Mouse (Mus musculus): ENCODE measurements at regions not wholly inside any gene's neighbourhood (a gene's known extent, or its start where the extent isn't known, plus 50 kb on each side); places are given as distances from the start of the nearest gene placed in this dataset.

- Histone ChIP-seq H3K9me3 (ENCODE audit: control insufficient read depth, insufficient read depth, low read depth, low read length) (no peaks in the 10 kb centered on the region), H3K36me3 (ENCODE audit: control insufficient read depth, insufficient read depth, low read length, poor library complexity, severe bottlenecking) (no peaks in the 10 kb centered on the region), H3K27ac (ENCODE audit: insufficient read depth, low read depth, low read length, poor library complexity, severe bottlenecking) (no peak overlapping the region), H3K4me1 (ENCODE audit: control insufficient read depth in 2 of 2, insufficient read depth in 2 of 2, low read length in 2 of 2, poor library complexity in 1 of 2) (no peaks in the 10 kb centered on the region), H3K9ac (ENCODE audit: insufficient read depth, low read depth, low read length, poor library complexity, severe bottlenecking) (no peak overlapping the region), H3K4me3 (ENCODE audit: insufficient read depth in 1 of 2, low read depth in 1 of 2, low read length in 2 of 2, poor library complexity in 1 of 2, severe bottlenecking in 1 of 2) (no peak overlapping the region)
- TF ChIP-seq MAFK (IDR thresholded peaks at IDR 0.05; ENCODE audit: insufficient read depth, low read depth, low read length) (no peak), ZC3H11A (IDR thresholded peaks at IDR 0.05; ENCODE audit: borderline replicate concordance, low read depth, low read length) (no peak), ZNF384 (IDR thresholded peaks at IDR 0.05; ENCODE audit: low read depth, low read length) (no peak), CHD2 (IDR thresholded peaks at IDR 0.05; ENCODE audit: low read depth, low read length) (no peak), HCFC1 (IDR thresholded peaks at IDR 0.05; ENCODE audit: borderline replicate concordance, insufficient read depth, low read length) (no peak)
- in situ Hi-C loops (cut with MboI; ENCODE audit: low sequenced_read_pairs in 2 of 2, unreplicated experiment in 2 of 2) = no loop called here
- DNase-seq (ENCODE audit: low read depth, low spot score) = no peak
Measured at GRCm38 (mm10) chr12:77994176-77994575, 199.9 kb upstream of the Gm6657 start.

GRCm38 (mm10) chr12:77997916-77998315, 196.1 kb upstream of the Gm6657 start:
- H3K4me1 ChIP-seq (ENCODE audit: control insufficient read depth in 2 of 2, insufficient read depth in 2 of 2, low read length in 2 of 2, poor library complexity in 1 of 2) = no peaks in the 10 kb centered on the region
- in situ Hi-C loops (cut with MboI; ENCODE audit: low sequenced_read_pairs in 2 of 2, unreplicated experiment in 2 of 2) = no loop called here

GRCm38 (mm10) chr12:78000401-78000800, 193.6 kb upstream of the Gm6657 start:
- H3K9ac ChIP-seq (ENCODE audit: insufficient read depth, low read depth, low read length, poor library complexity, severe bottlenecking) = no peak overlapping the region
- H3K9me3 ChIP-seq (ENCODE audit: control insufficient read depth, insufficient read depth, low read depth, low read length) = no peaks in the 10 kb centered on the region
- H3K27ac ChIP-seq (ENCODE audit: insufficient read depth, low read depth, low read length, poor library complexity, severe bottlenecking) = no peak overlapping the region
- DNase-seq (ENCODE audit: low read depth, low spot score) = no peak
- H3K4me3 ChIP-seq (ENCODE audit: insufficient read depth in 1 of 2, low read depth in 1 of 2, low read length in 2 of 2, poor library complexity in 1 of 2, severe bottlenecking in 1 of 2) = no peak overlapping the region
- in situ Hi-C loops (cut with MboI; ENCODE audit: low sequenced_read_pairs in 2 of 2, unreplicated experiment in 2 of 2) = no loop called here
- no peaks in the 10 kb centered on the region for H3K4me1 ChIP-seq (ENCODE audit: control insufficient read depth in 2 of 2, insufficient read depth in 2 of 2, low read length in 2 of 2, poor library complexity in 1 of 2)
- TF ChIP-seq MAFK (IDR thresholded peaks at IDR 0.05; ENCODE audit: insufficient read depth, low read depth, low read length) (no peak), CHD2 (IDR thresholded peaks at IDR 0.05; ENCODE audit: low read depth, low read length) (no peak), ZNF384 (IDR thresholded peaks at IDR 0.05; ENCODE audit: low read depth, low read length) (no peak), ZC3H11A (IDR thresholded peaks at IDR 0.05; ENCODE audit: borderline replicate concordance, low read depth, low read length) (no peak), HCFC1 (IDR thresholded peaks at IDR 0.05; ENCODE audit: borderline replicate concordance, insufficient read depth, low read length) (no peak)
- no peaks in the 10 kb centered on the region for H3K36me3 ChIP-seq (ENCODE audit: control insufficient read depth, insufficient read depth, low read length, poor library complexity, severe bottlenecking)

More at GRCm38 (mm10) chr12:77997916-77998315, 196.1 kb upstream of the Gm6657 start:
- Histone ChIP-seq H3K4me3 (ENCODE audit: insufficient read depth in 1 of 2, low read depth in 1 of 2, low read length in 2 of 2, poor library complexity in 1 of 2, severe bottlenecking in 1 of 2) (no peak overlapping the region), H3K36me3 (ENCODE audit: control insufficient read depth, insufficient read depth, low read length, poor library complexity, severe bottlenecking) (no peaks in the 10 kb centered on the region), H3K9ac (ENCODE audit: insufficient read depth, low read depth, low read length, poor library complexity, severe bottlenecking) (no peak overlapping the region), H3K27ac (ENCODE audit: insufficient read depth, low read depth, low read length, poor library complexity, severe bottlenecking) (no peak overlapping the region), H3K9me3 (ENCODE audit: control insufficient read depth, insufficient read depth, low read depth, low read length) (no peaks in the 10 kb centered on the region)
- TF ChIP-seq MAFK (IDR thresholded peaks at IDR 0.05; ENCODE audit: insufficient read depth, low read depth, low read length) = no peak
- no peak for TF ChIP-seq ZC3H11A (IDR thresholded peaks at IDR 0.05; ENCODE audit: borderline replicate concordance, low read depth, low read length)
- no peak for TF ChIP-seq CHD2 (IDR thresholded peaks at IDR 0.05; ENCODE audit: low read depth, low read length)
- no peak for TF ChIP-seq ZNF384 (IDR thresholded peaks at IDR 0.05; ENCODE audit: low read depth, low read length)
- no peak for TF ChIP-seq HCFC1 (IDR thresholded peaks at IDR 0.05; ENCODE audit: borderline replicate concordance, insufficient read depth, low read length)
- DNase-seq (ENCODE audit: low read depth, low spot score) = no peak

GRCm38 (mm10) chr12:78001846-78002245, 192.2 kb upstream of the Gm6657 start:
- no peak overlapping the region for H3K4me3 ChIP-seq (ENCODE audit: insufficient read depth in 1 of 2, low read depth in 1 of 2, low read length in 2 of 2, poor library complexity in 1 of 2, severe bottlenecking in 1 of 2)
- no peak for DNase-seq (ENCODE audit: low read depth, low spot score)

GRCm38 (mm10) chr12:78033766-78034165, 160.3 kb upstream of the Gm6657 start:
- TF ChIP-seq ZC3H11A (IDR thresholded peaks at IDR 0.05; ENCODE audit: borderline replicate concordance, low read depth, low read length) (no peak), ZNF384 (IDR thresholded peaks at IDR 0.05; ENCODE audit: low read depth, low read length) (no peak), HCFC1 (IDR thresholded peaks at IDR 0.05; ENCODE audit: borderline replicate concordance, insufficient read depth, low read length) (no peak), MAFK (IDR thresholded peaks at IDR 0.05; ENCODE audit: insufficient read depth, low read depth, low read length) (no peak), CHD2 (IDR thresholded peaks at IDR 0.05; ENCODE audit: low read depth, low read length) (no peak)
- Histone ChIP-seq H3K4me1 (ENCODE audit: control insufficient read depth in 2 of 2, insufficient read depth in 2 of 2, low read length in 2 of 2, poor library complexity in 1 of 2) (no peaks in the 10 kb centered on the region), H3K9ac (ENCODE audit: insufficient read depth, low read depth, low read length, poor library complexity, severe bottlenecking) (no peak overlapping the region), H3K9me3 (ENCODE audit: control insufficient read depth, insufficient read depth, low read depth, low read length) (no peaks in the 10 kb centered on the region), H3K36me3 (ENCODE audit: control insufficient read depth, insufficient read depth, low read length, poor library complexity, severe bottlenecking) (no peaks in the 10 kb centered on the region), H3K27ac (ENCODE audit: insufficient read depth, low read depth, low read length, poor library complexity, severe bottlenecking) (no peak overlapping the region), H3K4me3 (ENCODE audit: insufficient read depth in 1 of 2, low read depth in 1 of 2, low read length in 2 of 2, poor library complexity in 1 of 2, severe bottlenecking in 1 of 2) (no peak overlapping the region)
- in situ Hi-C loops (cut with MboI; ENCODE audit: low sequenced_read_pairs in 2 of 2, unreplicated experiment in 2 of 2) = loop anchor here in 1 of 2 experiments (25.0 kb wide), 1 partner anchor 1079 kb away; no protein-coding TSS in a partner anchor
- DNase-seq (ENCODE audit: low read depth, low spot score) = no peak

More at GRCm38 (mm10) chr12:78001846-78002245, 192.2 kb upstream of the Gm6657 start:
- TF ChIP-seq ZC3H11A (IDR thresholded peaks at IDR 0.05; ENCODE audit: borderline replicate concordance, low read depth, low read length) = no peak
- Histone ChIP-seq H3K9ac (ENCODE audit: insufficient read depth, low read depth, low read length, poor library complexity, severe bottlenecking) (no peak overlapping the region), H3K36me3 (ENCODE audit: control insufficient read depth, insufficient read depth, low read length, poor library complexity, severe bottlenecking) (no peaks in the 10 kb centered on the region), H3K9me3 (ENCODE audit: control insufficient read depth, insufficient read depth, low read depth, low read length) (no peaks in the 10 kb centered on the region), H3K4me1 (ENCODE audit: control insufficient read depth in 2 of 2, insufficient read depth in 2 of 2, low read length in 2 of 2, poor library complexity in 1 of 2) (no peaks in the 10 kb centered on the region), H3K27ac (ENCODE audit: insufficient read depth, low read depth, low read length, poor library complexity, severe bottlenecking) (no peak overlapping the region)
- in situ Hi-C loops (cut with MboI; ENCODE audit: low sequenced_read_pairs in 2 of 2, unreplicated experiment in 2 of 2) = no loop called here
